Mouse (Mus musculus) G1E (cell line): ENCODE results near the gene Sppl3. TPM values are rescaled to one million over a fixed set of nuclear protein-coding genes. Genes with fewer than 3 reads are reported as not detected.
"Not testable (repeated sequence)": the region's sequence is repeated elsewhere in the genome, so short reads cannot be mapped to it uniquely, and the experiment has no call there.

Source experiments
- ATAC-seq: 2 replicates; pipeline ENCODE4 v1.8.0; 2016; ENCODE audit warnings: mild to moderate bottlenecking; ENCODE audit not compliant: insufficient number of reproducible peaks, poor library complexity, low FRiP score, severe bottlenecking; ENCODE audit errors: extremely low read depth
- DNase-seq: peaks from one replicate; pipeline ENCODE4 v3.0.0; 2012; ENCODE audit warnings: low spot score
- H3K27me3 ChIP-seq: 2 replicates; pipeline ENCODE4 v1.6.1; 2012; ENCODE audit warnings: mild to moderate bottlenecking, low read length, inconsistent platforms; ENCODE audit not compliant: insufficient read depth
- H3K36me3 ChIP-seq: replicated peaks from 2 replicates; pipeline ENCODE3; 2012; ENCODE audit warnings: mild to moderate bottlenecking, inconsistent platforms
- H3K4me1 ChIP-seq: 2 replicates; pipeline ENCODE4 v1.6.1; 2012; ENCODE audit warnings: low read depth, low read length, inconsistent platforms, mixed read lengths; ENCODE audit not compliant: insufficient read depth
- H3K4me3 ChIP-seq: 2 replicates; pipeline ENCODE4 v1.5.1; 2012; ENCODE audit warnings: low read depth, mild to moderate bottlenecking, inconsistent platforms, low read length, moderate library complexity, mixed read lengths
- H3K9me3 ChIP-seq: replicated peaks from 2 replicates; pipeline ENCODE4 v1.6.1; 2012; ENCODE audit warnings: inconsistent platforms
- CTCF ChIP-seq: IDR thresholded peaks from 2 replicates; pipeline ENCODE4 v1.5.1; 2012; ENCODE audit warnings: low read depth, low read length, inconsistent platforms, mixed read lengths
- GATA1 ChIP-seq: IDR thresholded peaks from 2 replicates; pipeline ENCODE4 v1.6.1; 2012; ENCODE audit warnings: borderline replicate concordance, low read length, inconsistent platforms, mixed read lengths
- GATA2 ChIP-seq: IDR thresholded peaks from 2 replicates; pipeline ENCODE4 v1.6.1; 2012; ENCODE audit warnings: low read depth, low read length, inconsistent platforms, borderline replicate concordance
- POLR2AphosphoS5 ChIP-seq: IDR thresholded peaks from 2 replicates; pipeline ENCODE4 v1.6.1; 2012; ENCODE audit warnings: low read depth, low read length, inconsistent platforms; ENCODE audit not compliant: insufficient replicate concordance
- TAL1 ChIP-seq: conservative IDR thresholded peaks from 2 replicates; pipeline ENCODE4 v1.6.1; 2012; ENCODE audit warnings: low read depth, low read length, inconsistent platforms, mixed read lengths
- polyA plus RNA-seq: library from polyadenylated mRNA; stranded (reverse); fragments of >175 nt; gene quantifications from 2 replicates; pipeline ENCODE4 v1.2.3, GENCODE M21; 2012
- total RNA-seq, 2 experiments: library from RNA; stranded (forward) in 1 of 2; stranded (reverse) in 1 of 2; fragments of 200-1000 nt in 1 of 2; fragments of >200 nt in 1 of 2; fragmentation: Nextera tagmentation in 1 of 2; gene quantifications; 2 replicates each; pipeline ENCODE4 v1.2.3; 2014 to 2017

Gene Sppl3
- total and polyA plus RNA-seq, 3 experiments: 29.5 to 69.2 (median 35.9) TPM

- no peak for ATAC-seq
- Histone ChIP-seq H3K36me3 (peaks cover 84% of the 10 kb centered on the region), H3K4me1 (peaks cover 9% of the 10 kb centered on the region), H3K9me3 (no peaks in the 10 kb centered on the region), H3K4me3 (no peak overlapping the region), H3K27me3 (no peaks in the 10 kb centered on the region)
- DNase-seq: no peak
- TF ChIP-seq POLR2AphosphoS5 (no peak), GATA2 (no peak), GATA1 (no peak), TAL1 (no peak), CTCF (no peak)
Measured at GRCm38 (mm10) chr5:115100473-115100872, 89.5 kb downstream of the Sppl3 start.

DNA sequence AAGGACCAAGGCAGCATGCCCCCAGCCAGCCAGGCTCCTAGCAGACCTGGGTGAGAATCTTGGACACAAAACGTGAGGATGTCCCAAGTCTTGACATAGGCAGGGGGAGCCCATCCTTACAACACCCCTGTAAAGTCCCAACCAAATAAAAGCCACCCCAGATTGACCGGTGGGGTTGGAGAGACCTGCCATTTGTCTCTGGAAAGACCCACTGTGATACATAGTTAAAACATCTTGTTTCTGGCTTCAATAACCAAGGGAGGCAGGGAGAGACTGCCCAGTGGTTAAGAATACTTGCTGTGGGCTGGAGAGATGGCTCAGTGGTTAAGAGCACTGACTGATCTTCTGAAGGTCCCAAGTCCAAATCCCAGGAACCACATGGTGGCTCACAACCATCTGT, 91.3 kb downstream of the Sppl3 start:
- H3K4me3 ChIP-seq: no peak overlapping the region
- no peak for ATAC-seq
- TF ChIP-seq TAL1 (no peak), POLR2AphosphoS5 (no peak), GATA1 (no peak), GATA2 (no peak), CTCF (no peak)
- no peaks in the 10 kb centered on the region for H3K27me3 ChIP-seq
- peaks cover 71% of the 10 kb centered on the region for H3K36me3 ChIP-seq
- peaks cover 8% of the 10 kb centered on the region for H3K4me1 ChIP-seq
- DNase-seq: no peak
- no peaks in the 10 kb centered on the region for H3K9me3 ChIP-seq

DNA sequence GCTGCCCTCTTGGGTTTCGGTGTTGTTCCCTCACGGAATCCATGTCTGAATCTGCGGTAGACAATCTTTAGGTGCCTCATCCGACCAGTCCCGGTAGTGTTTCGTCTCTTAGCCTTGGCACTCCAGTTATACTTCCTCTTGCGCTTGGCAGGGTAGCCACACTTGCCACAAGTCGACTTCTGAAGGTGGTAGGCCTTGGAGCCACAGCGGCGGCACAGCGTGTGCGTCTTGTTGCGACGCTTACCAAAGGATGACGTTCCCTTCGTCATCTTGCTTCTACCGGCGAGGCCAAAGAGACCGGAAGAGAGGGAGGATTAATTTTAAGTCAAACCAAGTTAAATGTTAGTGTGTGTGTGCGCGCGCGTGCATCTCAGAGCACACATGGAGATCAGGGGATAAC, 92.3 kb downstream of the Sppl3 start:
- peaks cover 69% of the 10 kb centered on the region for H3K36me3 ChIP-seq
- ATAC-seq, H3K4me1 ChIP-seq, H3K4me3 ChIP-seq, DNase-seq, H3K9me3 ChIP-seq, H3K27me3 ChIP-seq: not testable (repeated sequence)

- no peak overlapping the region for H3K4me3 ChIP-seq
- DNase-seq (no peak), ATAC-seq (no peak)
- H3K9me3 ChIP-seq: peaks cover 27% of the 10 kb centered on the region
- peaks cover 81% of the 10 kb centered on the region for H3K36me3 ChIP-seq
- TF ChIP-seq GATA1 (no peak), TAL1 (no peak), POLR2AphosphoS5 (no peak), GATA2 (no peak), CTCF (no peak)
- H3K27me3 ChIP-seq: no peaks in the 10 kb centered on the region; the same call in 1 of the 2 replicates
- peaks cover 3% of the 10 kb centered on the region; the same call in 1 of the 2 replicates for H3K4me1 ChIP-seq
Measured at GRCm38 (mm10) chr5:115111156-115111555, 100.2 kb downstream of the Sppl3 start.

GRCm38 (mm10) chr5:115113244-115113643, 102.3 kb downstream of the Sppl3 start:
- Histone ChIP-seq H3K27me3 (no peaks in the 10 kb centered on the region; the same call in 1 of the 2 replicates), H3K36me3 (peaks cover 87% of the 10 kb centered on the region), H3K9me3 (peaks cover 28% of the 10 kb centered on the region), H3K4me3 (no peak overlapping the region), H3K4me1 (peaks cover 7% of the 10 kb centered on the region)
- TF ChIP-seq GATA2: no peak
- TF ChIP-seq GATA1: no peak
- no peak for TF ChIP-seq CTCF
- no peak for TF ChIP-seq POLR2AphosphoS5
- no peak for TF ChIP-seq TAL1
- DNase-seq (no peak), ATAC-seq (no peak)

- ATAC-seq: no peak
- Histone ChIP-seq H3K36me3 (peaks cover 78% of the 10 kb centered on the region), H3K27me3 (no peaks in the 10 kb centered on the region; the same call in 1 of the 2 replicates), H3K4me3 (no peak overlapping the region), H3K9me3 (peaks cover 20% of the 10 kb centered on the region), H3K4me1 (peaks cover 17% of the 10 kb centered on the region)
- no peak for TF ChIP-seq GATA1
- TF ChIP-seq CTCF: no peak
- TF ChIP-seq GATA2: no peak
- TF ChIP-seq POLR2AphosphoS5: no peak
- no peak for TF ChIP-seq TAL1
- no peak for DNase-seq
Measured at GRCm38 (mm10) chr5:115114501-115114900, 103.6 kb downstream of the Sppl3 start.

DNA sequence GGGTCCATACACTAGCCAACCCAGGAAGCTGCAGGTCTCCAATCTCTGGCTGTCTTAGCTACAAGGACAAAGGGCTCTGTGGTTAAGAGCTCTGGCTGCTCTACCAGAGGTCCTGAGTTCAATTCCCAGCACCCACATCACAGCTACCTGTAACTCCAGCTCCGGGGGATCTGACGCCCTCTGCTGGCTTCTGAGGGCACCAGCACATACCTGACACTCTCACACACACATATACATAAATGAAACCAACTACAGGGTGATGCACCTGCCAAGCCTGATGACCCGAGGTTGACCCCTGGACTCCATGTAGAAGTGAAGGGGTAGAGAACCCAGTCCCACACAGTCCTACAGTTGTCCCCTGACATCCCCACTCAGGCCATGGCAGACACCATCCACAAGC, 105.5 kb downstream of the Sppl3 start:
- H3K36me3 ChIP-seq: peaks cover 64% of the 10 kb centered on the region

More for the DNA sequence above, 105.5 kb downstream of the Sppl3 start:
- TF ChIP-seq TAL1: no peak
- no peak for TF ChIP-seq CTCF
- no peak for TF ChIP-seq GATA1
- no peak for TF ChIP-seq GATA2
- no peak for TF ChIP-seq POLR2AphosphoS5
- H3K27me3 ChIP-seq: no peaks in the 10 kb centered on the region
- ATAC-seq (no peak), DNase-seq (no peak)
- H3K4me1 ChIP-seq: peaks cover 19% of the 10 kb centered on the region
- H3K4me3 ChIP-seq: no peak overlapping the region
- H3K9me3 ChIP-seq: peaks cover 3% of the 10 kb centered on the region; the same call in 1 of the 2 replicates
